Mouse (Mus musculus) ES-E14 (cell line): ENCODE measurements at regions not wholly inside any gene's neighbourhood (a gene's known extent, or its start where the extent isn't known, plus 50 kb on each side); places are given as distances from the start of the nearest gene placed in this dataset.

ENCODE experiments used
- DNase-seq: peaks from one replicate; pipeline ENCODE4 v3.0.0-alpha.2; 2013; ENCODE audit warnings: low read depth, low spot score
- H3K27ac ChIP-seq: 2 replicates; pipeline ENCODE4 v1.5.1; 2012; ENCODE audit warnings: low read depth, mild to moderate bottlenecking, low read length, moderate library complexity, mixed read lengths; ENCODE audit not compliant: poor library complexity, insufficient read depth, severe bottlenecking
- H3K36me3 ChIP-seq: 2 replicates; pipeline ENCODE4 v1.6.1; 2012; ENCODE audit warnings: mild to moderate bottlenecking, low read length, moderate library complexity, mixed read lengths; ENCODE audit not compliant: control insufficient read depth, poor library complexity, insufficient read depth, severe bottlenecking
- H3K4me1 ChIP-seq, 2 experiments: fragments of 150-350 bp in 1 of 2; sonication (generic) in 1 of 2; 2 replicates each; pipeline ENCODE4 v1.6.1; 2012; ENCODE audit warnings: low read length in 2 of 2, mild to moderate bottlenecking in 1 of 2, mixed read lengths in 1 of 2; ENCODE audit not compliant: control insufficient read depth in 2 of 2, insufficient read depth in 2 of 2, poor library complexity in 1 of 2
- H3K4me3 ChIP-seq, 2 experiments: fragments of 150-350 bp in 1 of 2; sonication (generic) in 1 of 2; 2 replicates each; pipeline ENCODE4 v1.5.1; 2012; ENCODE audit warnings: low read length in 2 of 2, low read depth in 1 of 2, mild to moderate bottlenecking in 1 of 2, mixed read lengths in 1 of 2; ENCODE audit not compliant: insufficient read depth in 1 of 2, poor library complexity in 1 of 2, severe bottlenecking in 1 of 2
- H3K9ac ChIP-seq: 2 replicates; pipeline ENCODE4 v1.6.1; 2012; ENCODE audit warnings: low read depth, mild to moderate bottlenecking, low read length, mixed read lengths; ENCODE audit not compliant: poor library complexity, insufficient read depth, severe bottlenecking
- H3K9me3 ChIP-seq: fragments of 150-350 bp; sonication (generic); 2 replicates; pipeline ENCODE4 v1.6.1; 2012; ENCODE audit warnings: low read depth, mild to moderate bottlenecking, low read length; ENCODE audit not compliant: control insufficient read depth, insufficient read depth
- CHD2 ChIP-seq: IDR thresholded peaks from 2 replicates; pipeline ENCODE4 v1.6.1; 2014; ENCODE audit warnings: mild to moderate bottlenecking, low read depth, low read length, inconsistent platforms
- HCFC1 ChIP-seq: IDR thresholded peaks from 2 replicates; pipeline ENCODE4 v1.6.1; 2012; ENCODE audit warnings: low read length, inconsistent platforms, borderline replicate concordance; ENCODE audit not compliant: insufficient read depth
- MAFK ChIP-seq: IDR thresholded peaks from 2 replicates; pipeline ENCODE4 v1.6.1; 2014; ENCODE audit warnings: mild to moderate bottlenecking, low read depth, low read length, inconsistent platforms; ENCODE audit not compliant: insufficient read depth
- ZC3H11A ChIP-seq: IDR thresholded peaks from 2 replicates; pipeline ENCODE4 v1.6.1; 2012; ENCODE audit warnings: low read depth, mild to moderate bottlenecking, inconsistent platforms, low read length, borderline replicate concordance
- ZNF384 ChIP-seq: IDR thresholded peaks from 2 replicates; pipeline ENCODE4 v1.6.1; 2012; ENCODE audit warnings: low read depth, low read length, inconsistent platforms
- in situ Hi-C, 2 experiments: fragments of 600-800 bp; cut with MboI; formaldehyde crosslinking; loops; one replicate each; pipeline ENCODE4 v1.15.1; 2025; ENCODE audit warnings: low sequenced_read_pairs in 2 of 2, inconsistent platforms in 1 of 2; ENCODE audit not compliant: unreplicated experiment in 2 of 2

- no peak overlapping the region for H3K4me3 ChIP-seq
- no peak overlapping the region for H3K9ac ChIP-seq
- peak; percentile 28 for DNase-seq
- no peak overlapping the region for H3K27ac ChIP-seq
- H3K4me1 ChIP-seq, result no peaks in the 10 kb centered on the region
- no peak for TF ChIP-seq MAFK
- peak; percentile 36; the same call in 1 of the 2 replicates for TF ChIP-seq ZC3H11A
- no peak for TF ChIP-seq ZNF384
- in situ Hi-C loops, result no loop called here
- H3K9me3 ChIP-seq, result no peaks in the 10 kb centered on the region
- H3K36me3 ChIP-seq, result no peaks in the 10 kb centered on the region
These were observed 216.0 kb upstream of the Fut9 start for GRCm38 (mm10) chr4:26016071-26016470.

GRCm38 (mm10) chr4:26000364-26000763 lies 200.3 kb upstream of the Fut9 start:
- no peak for DNase-seq
- H3K4me3 ChIP-seq, result no peak overlapping the region
- no peaks in the 10 kb centered on the region for H3K36me3 ChIP-seq
- H3K27ac ChIP-seq, result no peak overlapping the region
- H3K4me1 ChIP-seq, result no peaks in the 10 kb centered on the region
- H3K9me3 ChIP-seq, result no peaks in the 10 kb centered on the region
- no peak overlapping the region for H3K9ac ChIP-seq
- TF ChIP-seq ZC3H11A, result no peak
- TF ChIP-seq ZNF384, result no peak
- TF ChIP-seq CHD2, result no peak
- no peak for TF ChIP-seq HCFC1
- TF ChIP-seq MAFK, result no peak
- in situ Hi-C loops, result no loop called here

- no peak for TF ChIP-seq MAFK
- no peak for TF ChIP-seq HCFC1
- in situ Hi-C loops, result no loop called here
- H3K27ac ChIP-seq, result no peak overlapping the region
These were observed 198.5 kb upstream of the Fut9 start for GRCm38 (mm10) chr4:25998561-25998960.

GRCm38 (mm10) chr4:25955696-25956348 lies 155.8 kb upstream of the Fut9 start:
- no peak for DNase-seq
- Histone ChIP-seq H3K9ac (no peak overlapping the region), H3K4me3 (no peak overlapping the region), H3K36me3 (no peaks in the 10 kb centered on the region), H3K27ac (no peak overlapping the region), H3K4me1 (no peaks in the 10 kb centered on the region), H3K9me3 (no peaks in the 10 kb centered on the region)
- TF ChIP-seq HCFC1 (no peak), ZC3H11A (no peak), ZNF384 (no peak), MAFK (no peak), CHD2 (no peak)
- in situ Hi-C loops, result no loop called here

More at GRCm38 (mm10) chr4:25998561-25998960, 198.5 kb upstream of the Fut9 start:
- no peak for DNase-seq
- H3K9ac ChIP-seq, result no peak overlapping the region
- H3K4me3 ChIP-seq, result no peak overlapping the region
- no peaks in the 10 kb centered on the region for H3K36me3 ChIP-seq
- no peaks in the 10 kb centered on the region for H3K9me3 ChIP-seq
- H3K4me1 ChIP-seq, result no peaks in the 10 kb centered on the region

- H3K9me3 ChIP-seq, result no peaks in the 10 kb centered on the region
- no peaks in the 10 kb centered on the region for H3K4me1 ChIP-seq
- no peak overlapping the region for H3K9ac ChIP-seq
- H3K27ac ChIP-seq, result no peak overlapping the region
- no peak overlapping the region for H3K4me3 ChIP-seq
- in situ Hi-C loops, result no loop called here
- H3K36me3 ChIP-seq, result no peaks in the 10 kb centered on the region
- no peak for DNase-seq
- TF ChIP-seq HCFC1 (no peak), ZC3H11A (no peak), CHD2 (no peak), MAFK (no peak), ZNF384 (no peak)
These were observed 132.5 kb upstream of the Fut9 start for GRCm38 (mm10) chr4:25932546-25932945.
